Mouse (Mus musculus): ENCODE measurements at regions not wholly inside any gene's neighbourhood (a gene's known extent, or its start where the extent isn't known, plus 50 kb on each side); places are given as distances from the start of the nearest gene placed in this dataset.

- no peak overlapping the region for H3K27ac ChIP-seq (replicated peaks)
- no peaks in the 10 kb centered on the region for H3K36me3 ChIP-seq
- no peak overlapping the region for H3K4me2 ChIP-seq (replicated peaks)
- 90% methylated on average over 4 of the region's 4 CpGs for WGBS
- no peaks in the 10 kb centered on the region for H3K9me3 ChIP-seq
- H3K4me1 ChIP-seq, result no peaks in the 10 kb centered on the region
- no peak overlapping the region for H3K4me3 ChIP-seq
- no peak for ATAC-seq (ENCODE audit: low FRiP score, low read depth)
- H3K27me3 ChIP-seq, result no peaks in the 10 kb centered on the region
- no peak overlapping the region for H3K9ac ChIP-seq (replicated peaks)
Measured at GRCm38 (mm10) chr19:60684417-60684816, 71.4 kb upstream of the Nanos1 start.

- Histone ChIP-seq H3K9ac (replicated peaks) (no peak overlapping the region), H3K4me1 (no peaks in the 10 kb centered on the region), H3K27ac (replicated peaks) (peak overlapping the region; percentile 49), H3K4me3 (no peak overlapping the region), H3K9me3 (no peaks in the 10 kb centered on the region), H3K27me3 (no peaks in the 10 kb centered on the region), H3K36me3 (no peaks in the 10 kb centered on the region), H3K4me2 (replicated peaks) (no peak overlapping the region)
- 59% methylated on average over 3 of the region's 3 CpGs for WGBS
- no peak for ATAC-seq (ENCODE audit: low FRiP score, low read depth)
Measured at GRCm38 (mm10) chr19:60682283-60682682, 73.5 kb upstream of the Nanos1 start.

GRCm38 (mm10) chr19:60681481-60681880, 74.3 kb upstream of the Nanos1 start:
- H3K4me3 ChIP-seq, result no peak overlapping the region
- H3K27me3 ChIP-seq, result no peaks in the 10 kb centered on the region
- no peak overlapping the region for H3K9ac ChIP-seq (replicated peaks)
- WGBS, result 63% methylated on average over 1 of the region's 1 CpGs
- no peak overlapping the region for H3K4me2 ChIP-seq (replicated peaks)
- H3K4me1 ChIP-seq, result no peaks in the 10 kb centered on the region
- H3K9me3 ChIP-seq, result no peaks in the 10 kb centered on the region
- H3K27ac ChIP-seq (replicated peaks), result 0 out of 2 replicates have a peak overlapping the region, but pooled peaks have one; percentile 49
- H3K36me3 ChIP-seq, result no peaks in the 10 kb centered on the region
- ATAC-seq (ENCODE audit: low FRiP score, low read depth), result no peak

GRCm38 (mm10) chr19:60678236-60678635, 77.6 kb upstream of the Nanos1 start:
- no peak overlapping the region for H3K27ac ChIP-seq (replicated peaks)
- no peak overlapping the region for H3K4me2 ChIP-seq (replicated peaks)
- no peaks in the 10 kb centered on the region for H3K4me1 ChIP-seq
- H3K36me3 ChIP-seq, result no peaks in the 10 kb centered on the region
- H3K27me3 ChIP-seq, result no peaks in the 10 kb centered on the region
- 95% methylated on average over 2 of the region's 2 CpGs for WGBS
- no peak overlapping the region for H3K4me3 ChIP-seq
- no peak for ATAC-seq (ENCODE audit: low FRiP score, low read depth)
- H3K9me3 ChIP-seq, result no peaks in the 10 kb centered on the region
- H3K9ac ChIP-seq (replicated peaks), result no peak overlapping the region

- no peak overlapping the region for H3K9ac ChIP-seq (replicated peaks)
- H3K36me3 ChIP-seq, result no peaks in the 10 kb centered on the region
- H3K27ac ChIP-seq (replicated peaks), result no peak overlapping the region
- no peaks in the 10 kb centered on the region for H3K27me3 ChIP-seq
- no peaks in the 10 kb centered on the region for H3K4me1 ChIP-seq
- no peaks in the 10 kb centered on the region for H3K9me3 ChIP-seq
- H3K4me3 ChIP-seq, result no peak overlapping the region
- WGBS, result 33% methylated on average over 5 of the region's 5 CpGs
- no peak for ATAC-seq (ENCODE audit: low FRiP score, low read depth)
- no peak overlapping the region for H3K4me2 ChIP-seq (replicated peaks)
Measured at GRCm38 (mm10) chr19:60674953-60675472, 80.8 kb upstream of the Nanos1 start.

GRCm38 (mm10) chr19:60670781-60671180, 85.0 kb upstream of the Nanos1 start:
- no peak for ATAC-seq (ENCODE audit: low FRiP score, low read depth)
- H3K4me3 ChIP-seq, result no peak overlapping the region
- H3K4me1 ChIP-seq, result no peaks in the 10 kb centered on the region
- H3K27me3 ChIP-seq, result no peaks in the 10 kb centered on the region
- H3K9ac ChIP-seq (replicated peaks), result no peak overlapping the region
- H3K4me2 ChIP-seq (replicated peaks), result no peak overlapping the region
- H3K36me3 ChIP-seq, result no peaks in the 10 kb centered on the region
- H3K27ac ChIP-seq (replicated peaks), result no peak overlapping the region
- H3K9me3 ChIP-seq, result no peaks in the 10 kb centered on the region

GRCm38 (mm10) chr19:60665842-60666241, 85.0 kb upstream of the Cacul1 start:
- no peak for ATAC-seq (ENCODE audit: low FRiP score, low read depth)
- Histone ChIP-seq H3K4me1 (no peaks in the 10 kb centered on the region), H3K36me3 (no peaks in the 10 kb centered on the region), H3K9me3 (no peaks in the 10 kb centered on the region), H3K4me2 (replicated peaks) (no peak overlapping the region), H3K27me3 (no peaks in the 10 kb centered on the region), H3K9ac (replicated peaks) (no peak overlapping the region), H3K27ac (replicated peaks) (no peak overlapping the region), H3K4me3 (no peak overlapping the region)
- WGBS, result 91% methylated on average over 7 of the region's 7 CpGs

GRCm38 (mm10) chr19:60651102-60651695, 70.4 kb upstream of the Cacul1 start:
- Histone ChIP-seq H3K4me3 (no peak overlapping the region), H3K27me3 (no peaks in the 10 kb centered on the region), H3K9ac (replicated peaks) (no peak overlapping the region), H3K36me3 (no peaks in the 10 kb centered on the region), H3K27ac (replicated peaks) (no peak overlapping the region), H3K4me2 (replicated peaks) (no peak overlapping the region), H3K4me1 (peaks cover 6% of the 10 kb centered on the region; the same call in 1 of the 2 replicates), H3K9me3 (no peaks in the 10 kb centered on the region)
- 8% methylated on average over 10 of the region's 10 CpGs for WGBS
- peak; percentile 71 for ATAC-seq (ENCODE audit: low FRiP score, low read depth)

GRCm38 (mm10) chr19:60640065-60640464, 59.2 kb upstream of the Cacul1 start:
- no peak for ATAC-seq (ENCODE audit: low FRiP score, low read depth)
- H3K4me2 ChIP-seq (replicated peaks), result no peak overlapping the region
- H3K4me1 ChIP-seq, result no peaks in the 10 kb centered on the region
- no peaks in the 10 kb centered on the region for H3K36me3 ChIP-seq
- no peak overlapping the region for H3K27ac ChIP-seq (replicated peaks)
- no peak overlapping the region for H3K9ac ChIP-seq (replicated peaks)
- 75% methylated on average over 2 of the region's 2 CpGs for WGBS
- no peak overlapping the region for H3K4me3 ChIP-seq
- H3K27me3 ChIP-seq, result no peaks in the 10 kb centered on the region
- no peaks in the 10 kb centered on the region for H3K9me3 ChIP-seq

Data from midbrain, embryonic 12.5 days (tissue).